Mouse (Mus musculus) ovary, postnatal 10 days (tissue): ENCODE data around the gene Cadm3.

Experiments used
- DNase-seq: peaks from one replicate; pipeline ENCODE4 v3.0.0; 2022; ENCODE audit warnings: low spot score

The Cadm3 gene

GRCm38 (mm10) chr1:173367356-173368046 lies at the start of gene Cadm3:
Gene Cadm3 (minus strand): TSS chr1:173367695.
- DNase-seq = no peak

GRCm38 (mm10) chr1:173414631-173415030 lies 47.1 kb upstream of the Cadm3 start:
- no peak for DNase-seq

DNA sequence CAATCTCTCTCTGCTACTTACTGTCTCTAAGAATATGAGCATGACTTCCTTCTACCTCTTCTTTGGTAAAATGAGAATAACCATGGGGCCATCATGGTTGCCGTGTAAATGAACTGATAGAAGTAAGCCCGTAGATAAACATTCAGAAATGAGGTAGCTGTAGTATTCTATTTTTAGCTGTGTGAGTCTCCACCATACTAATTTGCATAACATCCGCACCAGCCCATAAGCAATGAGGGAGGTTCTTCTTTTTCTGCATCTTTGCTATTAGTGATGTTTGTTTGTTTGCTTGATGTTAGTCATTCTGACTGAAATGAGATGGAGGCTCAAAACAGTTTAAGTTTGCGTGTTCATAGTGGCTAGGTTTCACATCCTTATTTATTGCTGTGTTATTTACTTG lies 44.4 kb upstream of the Cadm3 start:
- no peak for DNase-seq

DNA sequence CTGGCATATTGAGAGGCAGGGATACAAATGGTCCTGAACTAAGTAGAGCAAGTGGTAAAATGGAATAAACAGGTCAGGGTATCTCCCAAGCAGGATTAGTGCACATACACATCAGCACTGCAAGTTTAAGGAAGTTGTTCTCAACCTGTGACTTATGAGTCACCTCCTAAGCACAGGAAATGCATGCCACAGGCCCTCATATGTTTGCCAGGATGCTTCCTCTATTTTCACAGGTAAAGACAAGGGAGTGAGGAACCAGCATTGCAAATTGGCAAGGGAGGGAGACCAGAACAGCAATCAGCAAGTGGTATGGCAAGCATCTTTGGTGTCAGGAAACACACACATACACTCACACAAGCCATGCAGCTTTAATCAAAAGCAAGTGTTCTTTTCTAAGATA lies 41.6 kb upstream of the Cadm3 start:
- no peak for DNase-seq

DNA sequence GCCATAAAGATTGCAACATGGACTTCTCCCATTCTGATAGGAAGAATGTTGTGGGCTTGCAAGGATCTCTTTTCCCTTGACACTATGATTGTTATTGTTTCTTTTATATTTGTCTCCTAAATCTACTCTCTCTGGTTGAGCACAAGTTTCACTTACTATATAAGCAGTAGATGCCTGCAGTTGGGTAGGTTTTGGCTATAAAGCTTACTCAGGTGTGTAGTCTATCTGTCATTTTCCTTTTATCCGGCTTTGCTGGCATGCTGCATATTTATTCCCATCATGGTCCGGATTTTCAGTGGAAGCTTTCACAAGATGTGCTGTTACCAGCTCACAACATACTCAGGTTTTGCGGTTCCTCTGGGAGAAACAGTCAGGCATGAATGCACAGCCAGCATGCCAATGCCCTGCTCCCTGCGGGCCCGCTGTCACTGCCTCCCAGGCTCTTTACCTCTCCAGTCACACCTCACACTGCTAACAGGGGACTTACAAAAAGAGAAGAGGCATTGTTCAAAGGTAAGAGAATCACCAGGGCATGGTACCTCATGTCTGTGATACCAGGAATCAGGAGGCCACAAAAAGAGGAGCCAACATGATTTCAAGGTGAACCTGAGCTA lies 37.3 kb upstream of the Cadm3 start:
- no peak for DNase-seq

GRCm38 (mm10) chr1:173398323-173398970 lies 31.0 kb upstream of the Cadm3 start:
- peak; percentile 39 for DNase-seq

- no peak for DNase-seq
These were observed 24.3 kb upstream of the Cadm3 start for GRCm38 (mm10) chr1:173391754-173392153.

- no peak for DNase-seq
These were observed 22.5 kb upstream of the Cadm3 start for GRCm38 (mm10) chr1:173389901-173390401.

GRCm38 (mm10) chr1:173389431-173389830 lies 21.9 kb upstream of the Cadm3 start:
- no peak for DNase-seq

DNA sequence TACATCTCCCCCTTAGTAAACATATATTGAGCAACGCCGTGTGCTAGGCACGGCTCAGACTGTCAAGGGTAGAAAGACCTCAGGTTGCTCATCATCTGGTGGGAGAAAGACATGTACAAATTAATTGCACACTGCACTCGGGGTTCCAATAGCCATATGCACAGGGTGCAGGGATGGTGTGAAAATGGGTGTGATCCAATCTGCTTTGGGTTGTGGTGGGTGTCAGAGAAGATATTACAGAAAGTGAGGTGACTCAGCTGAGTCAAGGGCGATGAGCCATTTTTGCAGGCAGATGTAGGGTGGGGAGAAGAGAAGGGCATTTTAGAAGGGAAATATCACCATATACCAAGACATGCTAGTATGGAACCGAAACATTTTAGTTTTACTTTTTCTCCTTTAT lies 13.9 kb upstream of the Cadm3 start:
- no peak for DNase-seq

GRCm38 (mm10) chr1:173377380-173378112 lies 10.1 kb upstream of the Cadm3 start:
- DNase-seq = peak; percentile 4

DNA sequence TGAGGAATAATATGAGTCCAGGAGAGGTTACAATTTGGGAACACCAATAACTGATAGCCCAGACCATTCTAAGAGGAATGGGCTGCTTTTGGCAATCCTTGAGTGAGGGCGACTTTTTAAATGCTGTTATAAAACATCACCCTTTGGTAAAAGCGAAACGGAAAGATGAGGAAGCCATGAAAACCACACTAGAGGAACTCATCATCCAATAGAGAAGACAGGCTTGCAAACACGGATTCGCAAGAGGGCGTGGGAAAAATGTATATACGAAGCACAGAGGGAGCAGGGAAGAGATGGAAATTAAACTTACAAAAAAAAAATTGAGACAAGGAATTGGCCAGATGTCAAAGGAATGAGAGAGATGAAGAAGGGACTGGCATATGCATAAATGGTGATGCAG lies 6.5 kb upstream of the Cadm3 start:
- DNase-seq = no peak

DNA sequence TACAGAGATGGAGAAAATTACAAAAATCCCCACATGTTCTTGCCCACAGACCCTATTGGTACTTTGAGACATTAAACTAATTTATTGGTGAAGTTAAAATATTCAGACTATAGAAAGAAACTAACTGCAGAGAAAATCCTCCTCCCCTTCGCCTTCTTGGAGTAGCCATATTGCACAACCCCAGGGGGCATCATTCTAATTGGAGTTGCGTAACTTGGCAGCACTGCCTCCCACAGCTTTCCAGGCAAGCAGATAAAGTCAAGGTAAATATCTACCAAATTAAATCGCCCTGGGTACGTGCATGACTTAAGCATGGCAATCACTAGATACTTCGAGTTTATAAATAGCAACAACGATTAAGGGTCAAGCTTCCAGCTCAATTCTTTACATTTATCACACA lies 4.1 kb upstream of the Cadm3 start:
- no peak for DNase-seq

- DNase-seq = no peak
These were observed 3.0 kb upstream of the Cadm3 start for GRCm38 (mm10) chr1:173370456-173370855.

GRCm38 (mm10) chr1:173369611-173370010 lies 2.1 kb upstream of the Cadm3 start:
- no peak for DNase-seq

- no peak for DNase-seq
These were observed 667 bp downstream of the Cadm3 start for GRCm38 (mm10) chr1:173366701-173367355.

GRCm38 (mm10) chr1:173365970-173366409 lies 1.5 kb downstream of the Cadm3 start:
- no peak for DNase-seq

DNA sequence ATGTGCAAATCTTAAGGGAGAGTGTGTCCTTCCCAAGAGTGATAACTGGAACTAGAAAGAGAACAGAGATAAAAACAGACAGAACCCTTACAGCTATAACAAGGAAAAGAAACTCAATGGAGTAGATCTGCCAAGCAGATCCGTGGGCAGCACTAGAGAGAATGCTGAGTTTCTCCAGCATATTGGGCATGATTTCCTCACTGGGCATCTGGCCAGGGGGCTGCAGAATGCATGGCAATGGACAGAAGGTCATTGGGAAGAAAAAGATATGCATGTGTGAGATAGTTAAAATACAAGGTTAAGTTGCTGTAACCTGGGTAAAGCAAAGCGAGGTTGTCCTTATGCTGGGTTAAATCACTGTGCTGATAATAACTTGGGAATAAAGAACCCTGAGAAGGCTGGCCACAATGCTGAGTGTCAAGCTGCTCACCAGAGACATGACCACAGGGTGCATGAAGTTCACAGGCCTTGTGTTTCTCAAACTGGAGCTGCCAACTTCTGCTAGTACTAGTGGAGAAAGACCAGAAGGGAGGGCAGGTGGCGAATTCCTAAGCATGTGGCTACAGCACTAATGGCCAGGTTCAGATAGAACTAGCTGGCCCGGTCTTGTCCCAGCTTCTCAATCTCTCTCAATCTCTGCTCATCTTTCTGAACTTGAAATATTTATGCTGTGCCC lies 3.2 kb downstream of the Cadm3 start:
- no peak for DNase-seq

GRCm38 (mm10) chr1:173363436-173363835 lies 4.1 kb downstream of the Cadm3 start:
- DNase-seq = no peak

- DNase-seq = peak; percentile 11
These were observed 5.8 kb downstream of the Cadm3 start for GRCm38 (mm10) chr1:173361651-173362050.

- no peak for DNase-seq
These were observed 7.8 kb downstream of the Cadm3 start for GRCm38 (mm10) chr1:173359590-173360290.
